Mouse (Mus musculus) T-helper 2 cell (primary cell): ENCODE results near the gene Elane.

Experiments used
- in situ Hi-C: fragments of 300-600 bp; cut with MboI, MseI; formaldehyde crosslinking; loops from one replicate; pipeline ENCODE4 v1.15.1; 2025; ENCODE audit warnings: high pct_unique_total_duplicates

Gene Elane

GRCm38 (mm10) chr10:79857894-79858293 is 28.2 kb upstream of the Elane start:
- in situ Hi-C loops: no loop called here

DNA sequence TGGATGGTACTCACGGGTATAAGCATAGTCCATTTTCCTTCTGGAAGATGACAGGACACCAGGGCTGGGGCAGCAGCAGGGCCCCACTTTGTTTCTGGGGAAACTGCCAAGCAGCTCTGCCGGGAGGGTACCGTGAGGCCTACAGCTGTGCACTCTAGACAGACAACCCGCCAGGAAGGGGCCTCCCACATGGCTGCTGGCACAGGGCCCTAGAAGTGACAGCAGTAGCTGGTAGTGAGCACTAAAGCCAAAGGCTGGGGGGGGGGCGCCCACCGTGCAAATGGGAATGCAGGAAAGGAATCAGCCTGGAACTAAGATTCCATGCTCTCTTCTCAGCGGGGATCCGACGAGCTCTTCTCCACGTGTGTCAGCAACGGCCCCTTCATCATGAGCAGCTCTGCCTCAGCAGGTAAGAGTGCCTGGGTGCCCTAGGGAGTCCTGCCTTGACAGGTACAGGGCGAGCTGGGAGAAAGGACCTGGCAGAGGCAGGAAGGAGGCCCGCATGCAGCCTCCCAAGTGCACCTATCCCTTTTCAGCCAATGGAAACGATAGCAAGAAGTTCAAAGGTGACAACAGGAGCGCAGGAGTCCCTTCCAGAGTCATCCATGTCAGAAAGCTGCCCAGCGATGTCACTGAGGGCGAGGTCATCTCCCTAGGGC is 27.5 kb upstream of the Elane start:
- in situ Hi-C loops: no loop called here

DNA sequence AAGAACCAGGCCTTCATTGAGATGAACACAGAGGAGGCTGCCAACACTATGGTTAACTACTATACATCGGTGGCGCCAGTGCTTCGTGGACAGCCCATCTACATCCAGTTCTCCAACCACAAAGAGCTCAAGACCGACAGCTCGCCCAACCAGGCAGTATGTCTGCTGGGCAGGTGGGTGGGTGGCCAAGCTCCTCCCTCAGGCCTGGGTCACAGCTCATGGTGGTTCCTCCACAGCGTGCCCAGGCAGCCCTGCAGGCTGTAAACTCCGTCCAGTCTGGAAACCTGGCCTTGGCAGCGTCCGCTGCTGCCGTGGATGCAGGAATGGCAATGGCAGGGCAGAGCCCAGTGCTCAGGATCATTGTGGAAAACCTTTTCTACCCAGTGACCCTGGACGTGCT is 26.9 kb upstream of the Elane start:
- in situ Hi-C loops: no loop called here

GRCm38 (mm10) chr10:79860079-79860911 is 25.8 kb upstream of the Elane start:
- in situ Hi-C loops: no loop called here

DNA sequence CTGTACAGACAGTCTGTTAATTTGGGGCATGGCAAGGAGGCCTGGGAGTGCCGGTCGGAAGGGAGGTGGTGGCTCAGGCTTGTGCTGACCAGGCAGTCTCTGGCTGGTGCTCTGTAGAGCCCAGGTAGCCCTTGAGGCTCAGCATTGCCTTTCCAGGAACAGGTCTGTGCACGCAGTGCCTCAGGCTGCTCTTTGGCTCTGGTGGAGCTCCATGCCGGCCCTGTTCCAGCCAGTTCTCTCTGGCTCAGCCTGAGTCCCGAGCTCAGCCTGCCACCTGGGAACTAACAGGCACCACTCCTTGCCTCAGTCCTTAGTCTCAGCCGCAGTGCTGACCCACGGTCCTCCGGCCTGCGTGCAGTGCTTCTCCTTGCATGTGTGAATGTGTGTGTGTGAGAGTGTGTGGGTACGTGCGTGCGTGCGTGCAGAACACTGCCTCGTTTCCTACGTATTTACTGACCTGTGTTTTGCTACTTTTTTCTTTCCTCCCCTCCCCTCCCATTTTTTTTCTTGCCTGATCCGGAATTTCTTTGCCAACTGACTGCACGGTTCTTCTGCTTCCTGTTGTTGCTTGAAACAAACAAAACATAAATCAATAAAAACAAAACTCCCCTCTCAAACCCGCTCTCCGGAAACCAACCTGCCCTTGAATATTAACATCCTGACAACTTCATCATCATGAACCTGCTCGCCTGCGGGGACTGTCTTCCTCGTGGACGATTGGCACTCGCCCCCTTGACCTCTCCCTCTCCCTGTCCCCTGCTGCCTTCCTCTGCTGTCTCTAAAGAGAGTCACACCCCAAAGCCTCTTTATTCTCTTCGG is 24.6 kb upstream of the Elane start:
- in situ Hi-C loops: no loop called here

- in situ Hi-C loops: no loop called here
Observed at GRCm38 (mm10) chr10:79862049-79862788, 23.8 kb upstream of the Elane start.

DNA sequence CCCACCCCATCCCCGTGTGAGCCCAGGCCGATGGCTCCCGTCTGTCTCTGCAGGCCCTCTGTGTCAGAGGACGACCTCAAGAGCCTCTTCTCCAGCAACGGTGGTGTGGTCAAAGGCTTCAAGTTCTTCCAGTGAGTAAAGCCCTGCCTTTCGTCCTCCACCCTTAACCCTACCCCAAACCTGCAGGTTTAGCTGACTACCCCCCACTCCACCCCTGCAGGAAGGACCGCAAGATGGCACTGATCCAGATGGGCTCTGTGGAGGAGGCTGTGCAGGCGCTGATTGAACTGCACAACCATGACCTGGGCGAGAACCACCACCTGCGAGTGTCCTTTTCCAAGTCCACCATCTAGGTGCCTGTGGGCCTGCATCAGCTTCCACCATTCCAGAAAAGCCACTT is 23.1 kb upstream of the Elane start:
- in situ Hi-C loops: no loop called here

DNA sequence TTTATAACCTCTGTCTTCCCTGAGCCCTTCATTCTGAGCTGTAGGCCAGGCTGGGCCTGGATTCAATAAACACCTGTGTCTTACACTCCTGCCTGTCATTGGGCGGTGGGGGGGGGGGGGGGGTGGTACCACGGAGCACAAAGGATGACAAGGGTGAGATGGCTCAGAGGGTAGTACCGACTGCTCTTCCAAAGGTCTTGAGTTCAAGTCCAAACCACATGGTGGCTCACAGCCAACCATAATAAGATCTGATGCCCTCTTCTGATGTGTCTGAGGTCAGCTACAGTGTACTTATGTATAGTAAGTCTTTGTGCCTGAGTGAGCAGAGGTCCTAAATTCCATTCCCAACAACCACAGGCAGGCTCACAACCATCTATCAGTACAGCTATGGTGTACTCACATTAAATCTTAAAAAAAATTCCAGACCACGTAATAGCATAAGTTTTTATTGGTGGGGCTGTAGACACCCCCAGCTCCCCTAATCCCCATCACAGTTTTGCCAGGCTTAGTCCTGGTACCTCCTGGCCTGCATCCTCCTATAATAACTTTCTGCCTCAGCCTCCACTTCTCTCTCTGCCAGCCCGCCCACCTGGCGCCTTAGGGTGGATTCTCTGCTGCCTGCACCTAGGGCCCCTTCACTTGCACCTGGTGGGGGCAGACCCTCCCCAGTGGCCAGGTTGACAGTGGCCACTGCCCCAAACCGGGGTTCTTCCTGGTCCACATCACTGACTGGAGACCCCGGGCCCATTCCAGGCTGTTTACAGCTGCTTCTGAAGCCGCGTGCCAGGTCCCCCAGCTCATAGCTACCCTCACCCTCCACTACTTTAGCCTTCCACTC is 21.5 kb upstream of the Elane start:
- in situ Hi-C loops: no loop called here

GRCm38 (mm10) chr10:79865189-79865601 is 20.9 kb upstream of the Elane start:
- in situ Hi-C loops: no loop called here

DNA sequence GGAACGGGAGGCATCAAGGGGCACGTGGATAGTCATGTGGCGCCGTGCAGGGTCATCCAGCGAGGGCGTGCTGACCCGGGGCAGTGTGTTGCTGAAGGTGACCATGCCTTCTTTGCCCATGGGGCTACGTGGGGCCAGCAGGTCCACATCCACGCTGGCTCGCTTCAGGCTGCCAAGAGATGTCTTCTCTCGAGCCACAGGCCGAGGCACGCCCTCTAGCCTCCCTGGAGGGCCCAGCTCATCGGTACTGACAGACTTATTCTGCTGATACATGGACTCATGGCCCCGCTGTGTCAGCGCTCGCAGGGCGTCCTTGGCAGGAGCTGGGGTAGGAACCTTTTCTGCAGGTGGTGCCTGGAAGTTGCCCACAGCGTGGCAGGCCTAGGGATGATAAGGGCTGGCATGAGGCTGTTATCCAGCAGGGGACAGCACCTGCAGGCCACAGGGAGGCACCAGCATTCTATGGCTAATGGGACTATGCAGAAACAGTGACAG is 20.2 kb upstream of the Elane start:
- in situ Hi-C loops: no loop called here

DNA sequence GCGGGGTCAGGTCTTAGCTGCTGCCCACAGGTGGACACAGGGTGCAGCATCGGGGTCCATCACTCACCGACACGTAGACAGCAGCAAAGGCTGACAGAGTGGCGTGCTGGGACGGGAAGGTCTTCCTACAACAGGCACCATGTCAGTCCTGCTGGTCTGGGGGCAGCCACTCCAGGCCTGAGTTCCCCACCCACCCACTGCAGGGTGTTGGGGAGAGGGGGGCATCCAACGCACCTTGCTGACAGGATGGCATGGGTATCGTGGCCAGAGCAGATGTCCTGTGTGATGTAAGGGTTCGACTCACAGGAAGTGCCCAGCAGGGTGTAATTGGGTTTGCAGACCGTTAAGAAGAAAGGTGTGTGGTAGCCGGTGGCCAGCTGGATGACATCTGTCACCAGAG is 19.4 kb upstream of the Elane start:
- in situ Hi-C loops: no loop called here

GRCm38 (mm10) chr10:79871845-79872244 is 14.2 kb upstream of the Elane start:
- in situ Hi-C loops: no loop called here

DNA sequence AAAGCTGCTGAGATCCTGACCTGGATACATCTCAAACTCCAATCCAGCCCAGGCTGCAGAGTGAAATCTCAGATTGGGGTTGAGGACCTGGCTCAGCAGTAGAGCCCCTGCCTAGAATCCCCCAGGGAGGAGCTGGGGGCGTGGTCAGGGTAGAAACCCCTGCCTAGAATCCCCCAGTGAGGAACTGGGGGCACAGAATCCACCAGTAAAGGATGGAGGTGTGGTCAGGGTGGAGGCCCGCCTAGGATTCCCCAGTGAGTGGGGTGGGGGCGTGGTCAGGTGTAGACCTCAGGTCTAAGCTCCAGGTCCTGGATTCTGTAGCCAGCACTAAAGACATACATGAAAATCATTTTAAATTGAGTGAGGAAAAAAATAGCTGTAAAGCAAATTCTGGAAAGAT is 13.2 kb upstream of the Elane start:
- in situ Hi-C loops: no loop called here

DNA sequence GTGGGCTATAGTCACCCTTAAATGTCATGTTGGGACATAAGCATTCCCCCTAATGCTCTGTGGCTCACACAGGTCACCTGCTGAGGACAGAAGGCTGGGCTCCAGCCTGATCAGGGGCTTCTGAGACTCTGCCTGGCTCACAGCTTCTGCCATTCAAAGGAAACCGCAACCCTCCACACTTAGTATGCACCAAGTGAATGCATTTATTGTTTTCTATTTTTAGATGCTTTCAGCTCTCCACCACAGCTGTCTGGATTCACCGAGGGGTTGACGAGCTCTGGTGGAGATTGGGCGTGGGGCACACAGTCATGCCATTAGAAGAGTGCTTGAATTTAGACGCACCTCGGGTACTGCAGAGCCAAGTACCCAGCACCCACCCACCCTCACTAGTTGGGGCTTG is 12.7 kb upstream of the Elane start:
- in situ Hi-C loops: no loop called here

DNA sequence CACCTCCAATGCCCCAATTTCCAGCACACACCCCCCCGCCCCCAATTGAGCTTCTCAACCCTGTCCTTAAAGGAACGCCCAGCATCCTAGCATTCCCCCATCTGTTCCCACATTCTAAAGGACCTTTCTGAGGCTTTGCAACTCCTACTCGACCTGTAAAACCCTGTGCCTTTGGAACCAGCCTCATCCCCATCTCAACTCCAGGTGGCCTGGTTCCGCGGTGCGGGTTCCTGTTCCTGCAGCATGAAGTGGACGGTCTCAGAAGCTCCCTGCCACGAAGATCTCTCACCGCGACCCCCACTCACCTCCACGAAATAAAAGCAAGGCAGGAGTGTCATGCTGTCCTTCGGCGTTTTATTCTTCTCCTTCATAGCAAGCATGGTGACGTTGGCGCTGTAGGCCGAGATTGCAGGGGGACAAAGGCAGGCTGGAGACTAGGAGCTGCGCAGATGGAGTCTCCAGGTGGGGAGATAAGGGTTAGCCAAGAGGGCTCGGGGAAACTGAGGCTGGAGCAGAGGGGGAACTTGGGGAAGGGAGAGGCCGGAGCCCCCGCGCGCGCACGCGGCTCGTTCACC is 12.2 kb upstream of the Elane start:
- in situ Hi-C loops: no loop called here

GRCm38 (mm10) chr10:79874290-79874862 is 11.7 kb upstream of the Elane start, which contains the start of the genes Prtn3 and Plppr3:
TSS of gene Prtn3 (plus strand) at chr10:79874476.
TSS of gene Plppr3 (minus strand) at chr10:79874634.
- in situ Hi-C loops: no loop called here

GRCm38 (mm10) chr10:79877174-79877573 is 8.9 kb upstream of the Elane start:
- in situ Hi-C loops: no loop called here

GRCm38 (mm10) chr10:79877757-79878156 is 8.3 kb upstream of the Elane start:
- in situ Hi-C loops: no loop called here

GRCm38 (mm10) chr10:79879527-79879926 is 6.5 kb upstream of the Elane start:
- in situ Hi-C loops: no loop called here

GRCm38 (mm10) chr10:79880721-79881120 is 5.3 kb upstream of the Elane start:
- in situ Hi-C loops: no loop called here
